Mouse (Mus musculus) liver, embryonic 12.5 days (tissue): ENCODE results near the gene R3hdm4. TPM values are rescaled to one million over a fixed set of nuclear protein-coding genes. Genes with fewer than 3 reads are reported as not detected.
A peak's percentile ranks its signal among the peaks of the same experiment; 100 is the strongest.
"Not testable (repeated sequence)": the region's sequence is repeated elsewhere in the genome, so short reads cannot be mapped to it uniquely, and the experiment has no call there.

Source experiments
- ATAC-seq: fragments of 200-750 bp; cut with Nextera tagmentation; 2 replicates; pipeline ENCODE4 v1.8.0; 2017; ENCODE audit warnings: moderate number of reproducible peaks, mild to moderate bottlenecking, moderate library complexity
- H3K27ac ChIP-seq: fragments of 300-500 bp; sonication (generic); 2 replicates; pipeline ENCODE4 v1.5.1; 2016; ENCODE audit warnings: mild to moderate bottlenecking
- H3K27me3 ChIP-seq: fragments of 300-500 bp; sonication (generic); replicated peaks from 2 replicates; pipeline ENCODE4 v1.6.1; 2016; ENCODE audit warnings: mild to moderate bottlenecking, moderate library complexity
- H3K36me3 ChIP-seq: fragments of 300-500 bp; sonication (generic); 2 replicates; pipeline ENCODE4 v1.6.1; 2016; ENCODE audit warnings: mild to moderate bottlenecking, moderate library complexity
- H3K4me1 ChIP-seq: fragments of 300-500 bp; sonication (generic); 2 replicates; pipeline ENCODE4 v1.6.1; 2016
- H3K4me2 ChIP-seq: fragments of 300-500 bp; sonication (generic); 2 replicates; pipeline ENCODE4 v1.6.1; 2016; ENCODE audit warnings: mild to moderate bottlenecking, moderate library complexity
- H3K4me3 ChIP-seq: fragments of 300-500 bp; sonication (generic); 2 replicates; pipeline ENCODE4 v1.5.1; 2016; ENCODE audit warnings: mild to moderate bottlenecking, moderate library complexity
- H3K9ac ChIP-seq: fragments of 300-500 bp; sonication (generic); 2 replicates; pipeline ENCODE4 v1.6.1; 2016; ENCODE audit warnings: mild to moderate bottlenecking, moderate library complexity
- H3K9me3 ChIP-seq: fragments of 300-500 bp; sonication (generic); replicated peaks from 2 replicates; pipeline ENCODE4 v1.6.1; 2016; ENCODE audit warnings: mild to moderate bottlenecking, moderate library complexity
- WGBS: fragments of 180-500 bp; shearing (Covaris S2); methylation state at CpG from one replicate; pipeline ENCODE4 v1.1.7; 2016; ENCODE audit not compliant: insufficient replicate concordance; 5-methylcytosine and 5-hydroxymethylcytosine counted together
- polyA plus RNA-seq: library from polyadenylated mRNA; unstranded; fragments of >200 nt; fragmentation: Nextera tagmentation; extraction: Ambion mirVana; gene quantifications from 2 replicates; pipeline ENCODE4 v1.2.1, GENCODE M21; 2016

R3hdm4 gene
- polyA plus RNA-seq, 1 experiment from 2014 or later: 67.5 TPM

DNA sequence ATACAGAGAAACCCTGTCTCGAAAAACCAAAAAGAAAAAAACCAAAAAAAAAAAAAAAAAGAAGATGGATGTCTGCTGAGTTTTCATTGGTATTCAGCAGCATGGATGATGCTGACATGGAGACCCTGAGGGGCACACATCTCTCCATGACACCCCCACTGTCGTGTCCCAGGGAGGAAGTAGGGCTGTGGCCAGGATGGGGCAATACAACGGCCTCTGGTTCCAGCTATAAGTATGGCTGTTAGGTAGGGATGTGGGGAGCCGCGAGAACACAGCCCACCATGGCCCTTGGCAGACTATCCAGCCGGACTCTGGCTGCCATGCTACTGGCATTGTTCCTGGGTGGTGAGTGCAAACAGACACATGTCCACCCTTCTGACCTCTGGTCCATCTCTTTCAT, 35.0 kb downstream of the R3hdm4 start, which contains the start of gene Elane:
TSS of gene Elane (plus strand) at position 194 of the 400 bp plus-strand sequence.
- ATAC-seq: no peak
- Histone ChIP-seq H3K27me3 (peaks cover 23% of the 10 kb centered on the region; the same call in 1 of the 2 replicates), H3K4me1 (peaks cover 29% of the 10 kb centered on the region), H3K4me3 (no peak within 1 kb of the TSS), H3K9ac (no peak within 1 kb of the TSS), H3K4me2 (no peak within 1 kb of the TSS), H3K27ac (no peak within 1 kb of the TSS), H3K9me3 (no peaks in the 10 kb centered on the region), H3K36me3 (no peaks in the 10 kb centered on the region)
- 57% methylated on average over 6 of the region's 6 CpGs for WGBS

DNA sequence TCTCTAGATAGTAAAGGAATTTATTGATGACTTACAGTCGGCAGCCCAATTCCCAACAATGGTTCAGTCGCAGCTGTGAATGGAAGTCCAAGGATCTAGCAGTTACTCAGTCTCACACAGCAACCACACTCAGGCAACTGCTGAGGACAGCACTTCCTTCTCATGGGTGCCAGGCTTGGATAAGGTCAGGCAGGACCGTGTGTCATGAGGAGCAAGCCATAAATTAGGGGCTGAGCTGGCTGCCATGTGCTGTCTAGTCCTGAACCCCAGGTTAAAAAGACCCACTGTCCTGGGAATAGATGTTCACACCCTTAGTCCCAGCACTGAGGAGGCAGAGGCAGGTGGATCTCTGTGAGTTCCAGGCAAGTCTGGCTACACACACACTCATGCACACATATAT, 36.1 kb downstream of the R3hdm4 start:
- Histone ChIP-seq H3K4me1 (peaks cover 40% of the 10 kb centered on the region), H3K27me3 (peaks cover 19% of the 10 kb centered on the region; the same call in 1 of the 2 replicates)
- not testable (repeated sequence) for H3K4me3 ChIP-seq, H3K9me3 ChIP-seq, H3K27ac ChIP-seq, ATAC-seq, H3K9ac ChIP-seq, H3K4me2 ChIP-seq, H3K36me3 ChIP-seq
- 48% methylated on average over 3 of the region's 3 CpGs for WGBS

DNA sequence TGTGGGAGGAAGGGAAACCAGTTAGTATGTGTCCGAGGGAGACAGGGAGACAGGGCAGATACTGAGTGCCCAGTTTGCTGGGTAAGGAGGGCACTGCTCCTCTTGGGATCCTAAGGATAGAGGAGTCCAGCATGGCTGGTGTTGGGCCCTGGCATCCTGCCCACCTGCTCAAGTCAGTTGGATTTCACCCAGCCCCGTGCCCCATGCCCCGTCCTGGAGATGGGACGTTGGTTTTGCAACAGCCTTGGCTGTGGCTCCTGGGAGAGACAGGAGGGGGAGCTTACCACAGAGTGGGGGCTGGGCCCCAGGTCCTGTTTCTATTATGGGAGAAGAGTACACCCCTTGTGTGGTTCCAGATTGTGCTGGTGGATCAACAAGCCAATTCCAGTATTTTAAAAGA, 36.6 kb downstream of the R3hdm4 start:
- no peak overlapping the region for H3K27ac ChIP-seq
- H3K9me3 ChIP-seq: no peaks in the 10 kb centered on the region
- no peak for ATAC-seq
- no peak overlapping the region for H3K9ac ChIP-seq
- H3K36me3 ChIP-seq: no peaks in the 10 kb centered on the region
- no peak overlapping the region for H3K4me3 ChIP-seq
- peaks cover 19% of the 10 kb centered on the region for H3K27me3 ChIP-seq
- WGBS: 37% methylated on average over 4 of the region's 4 CpGs
- H3K4me2 ChIP-seq: no peak overlapping the region
- H3K4me1 ChIP-seq: peaks cover 44% of the 10 kb centered on the region

DNA sequence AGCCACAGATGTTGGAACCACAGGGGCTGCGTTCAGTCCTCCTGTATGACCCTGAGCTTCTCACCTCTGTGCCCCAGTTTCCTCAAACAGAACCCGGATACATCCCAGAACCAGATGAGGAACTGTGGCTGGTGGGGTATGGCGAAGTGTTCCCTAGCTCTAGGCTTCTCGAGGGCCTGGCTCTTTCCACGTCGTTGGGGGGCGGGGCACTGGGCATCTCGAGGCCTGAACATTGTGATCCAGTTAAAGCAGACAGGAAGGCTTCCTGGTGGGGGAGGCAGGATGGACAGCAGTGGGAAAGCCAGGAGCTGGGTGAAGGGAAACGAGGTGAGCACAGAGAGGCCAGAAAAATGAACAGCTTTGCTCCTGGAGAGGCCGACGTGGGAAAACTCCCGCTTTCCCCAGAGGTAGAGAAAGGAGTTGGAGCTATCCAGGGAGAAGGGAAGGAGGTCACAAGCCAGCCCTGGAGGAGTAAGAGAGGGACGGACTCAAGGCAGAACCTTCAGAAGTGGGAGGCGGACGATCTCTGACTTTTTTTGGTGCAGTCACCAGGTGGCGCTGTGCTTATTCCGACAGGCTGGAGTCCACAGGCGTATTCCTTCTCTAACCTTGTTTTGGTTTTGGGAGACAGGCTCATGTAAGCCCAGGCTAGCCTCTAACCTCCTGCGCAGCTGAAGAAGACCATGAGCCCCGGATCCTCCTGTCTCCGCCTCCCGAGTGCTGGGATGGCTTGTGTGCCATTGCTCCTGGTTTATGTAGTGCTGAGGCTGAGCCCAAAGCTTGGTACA, 37.5 kb downstream of the R3hdm4 start:
- 15% methylated on average over 22 of the region's 22 CpGs for WGBS

DNA sequence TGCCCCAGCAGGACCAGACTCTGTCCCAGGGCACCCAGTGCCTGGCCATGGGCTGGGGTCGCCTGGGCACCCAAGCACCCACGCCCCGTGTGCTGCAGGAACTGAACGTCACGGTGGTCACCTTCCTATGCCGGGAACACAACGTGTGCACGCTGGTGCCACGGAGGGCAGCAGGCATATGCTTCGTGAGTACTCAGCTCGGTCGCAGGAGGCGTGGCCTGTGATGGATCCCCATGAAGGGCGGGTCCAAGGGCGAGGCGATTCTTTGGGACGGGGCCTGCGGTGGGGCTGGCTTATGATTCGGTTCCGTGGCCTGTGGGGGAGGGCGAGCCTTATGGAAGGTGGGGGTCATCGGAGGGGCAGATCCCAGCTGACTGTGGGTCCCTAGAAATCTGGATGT, 39.0 kb downstream of the R3hdm4 start:
- Histone ChIP-seq H3K27me3 (peaks cover 21% of the 10 kb centered on the region), H3K4me1 (peaks cover 65% of the 10 kb centered on the region), H3K4me3 (peak overlapping the region; percentile 38), H3K4me2 (peak overlapping the region; percentile 68), H3K9me3 (no peaks in the 10 kb centered on the region), H3K9ac (peak overlapping the region; percentile 55), H3K36me3 (no peaks in the 10 kb centered on the region), H3K27ac (0 out of 2 replicates have a peak overlapping the region, but pooled peaks have one; percentile 32)
- ATAC-seq: peak; percentile 61
- 3% methylated on average over 22 of the region's 22 CpGs for WGBS

More for the DNA sequence above, 37.5 kb downstream of the R3hdm4 start:
- peaks cover 50% of the 10 kb centered on the region for H3K4me1 ChIP-seq
- H3K9ac ChIP-seq: no peak overlapping the region
- peaks cover 21% of the 10 kb centered on the region for H3K27me3 ChIP-seq
- peak overlapping the region; percentile 25; the same call in 1 of the 2 replicates for H3K4me2 ChIP-seq
- no peak overlapping the region for H3K27ac ChIP-seq
- no peak for ATAC-seq
- H3K9me3 ChIP-seq: no peaks in the 10 kb centered on the region
- no peaks in the 10 kb centered on the region for H3K36me3 ChIP-seq
- no peak overlapping the region for H3K4me3 ChIP-seq

DNA sequence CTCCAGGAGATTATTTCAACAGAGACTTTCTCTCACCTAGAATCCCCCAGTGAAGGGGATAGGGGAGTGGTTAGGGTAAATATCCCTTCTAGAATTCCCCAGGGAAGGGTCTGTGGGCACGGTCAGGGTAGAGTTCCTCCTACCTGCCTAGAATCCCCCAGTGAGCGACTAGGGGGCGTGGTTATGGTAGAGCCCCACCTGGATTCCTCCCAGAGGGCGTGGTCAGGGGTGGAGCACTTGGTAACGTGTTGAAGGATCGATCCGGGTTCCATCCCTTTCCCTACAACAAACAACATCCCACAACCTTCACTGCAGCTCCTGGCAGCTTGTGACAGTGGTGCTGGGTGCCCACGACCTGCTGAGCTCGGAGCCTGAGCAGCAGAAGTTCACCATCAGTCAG, 40.3 kb downstream of the R3hdm4 start:
- Histone ChIP-seq H3K9me3 (no peaks in the 10 kb centered on the region), H3K36me3 (no peaks in the 10 kb centered on the region), H3K4me1 (peaks cover 68% of the 10 kb centered on the region), H3K27me3 (peaks cover 22% of the 10 kb centered on the region), H3K4me2 (peak overlapping the region; percentile 68), H3K27ac (peak overlapping the region; percentile 45; the same call in 1 of the 2 replicates), H3K9ac (no peak overlapping the region), H3K4me3 (peak overlapping the region; percentile 38)
- 12% methylated on average over 9 of the region's 9 CpGs for WGBS
- 0 out of 2 replicates have a peak, but pooled peaks have one; percentile 28 for ATAC-seq

DNA sequence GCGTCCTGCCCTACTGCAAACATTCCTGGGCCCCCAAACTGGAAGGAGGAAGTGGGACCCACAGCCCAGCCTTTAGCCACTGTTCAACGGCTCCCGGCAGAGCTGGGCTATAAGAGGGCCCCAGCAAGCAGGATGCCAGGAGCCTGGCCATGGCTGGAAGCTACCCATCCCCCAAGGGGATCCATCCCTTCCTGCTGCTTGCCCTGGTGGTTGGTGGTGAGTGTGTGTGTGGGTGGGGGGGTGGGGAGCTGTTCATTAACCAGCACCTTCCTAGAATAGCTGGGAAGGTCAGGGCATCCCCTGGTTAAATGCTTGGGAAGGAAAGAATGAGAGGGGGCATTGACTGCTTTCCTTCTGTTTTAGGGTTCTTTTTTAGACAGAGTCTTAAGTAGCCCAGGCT, 41.5 kb downstream of the R3hdm4 start:
- Histone ChIP-seq H3K9ac (no peak overlapping the region), H3K9me3 (no peaks in the 10 kb centered on the region)

DNA sequence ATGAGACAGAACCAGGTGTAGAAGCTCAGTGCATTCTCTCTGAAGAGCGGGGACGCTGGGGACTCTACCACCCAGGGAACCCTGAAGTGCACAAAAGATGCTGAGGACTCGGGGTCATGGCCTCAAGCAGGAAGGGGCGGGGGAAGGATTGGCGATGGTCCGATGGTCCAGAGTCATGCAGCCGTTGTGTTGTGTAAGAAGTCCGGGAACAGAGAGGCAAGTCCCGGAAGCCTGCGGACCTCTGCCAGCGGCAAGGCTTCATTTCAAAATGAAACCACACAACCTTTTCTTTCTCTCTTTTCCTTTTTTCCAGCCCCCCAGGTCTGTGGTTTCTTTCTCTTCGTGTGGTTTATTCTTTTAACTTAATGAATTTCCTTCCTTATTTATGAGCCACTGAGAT, 43.3 kb downstream of the R3hdm4 start:
- 17% methylated on average over 12 of the region's 12 CpGs for WGBS
- H3K9me3 ChIP-seq: no peaks in the 10 kb centered on the region
- ATAC-seq: no peak
- no peak overlapping the region for H3K4me3 ChIP-seq
- H3K36me3 ChIP-seq: no peaks in the 10 kb centered on the region
- H3K4me1 ChIP-seq: peaks cover 74% of the 10 kb centered on the region
- H3K9ac ChIP-seq: no peak overlapping the region
- H3K4me2 ChIP-seq: peak overlapping the region; percentile 34
- H3K27me3 ChIP-seq: peaks cover 42% of the 10 kb centered on the region
- peak overlapping the region; percentile 38; the same call in 1 of the 2 replicates for H3K27ac ChIP-seq

More for the DNA sequence above, 41.5 kb downstream of the R3hdm4 start:
- 27% methylated on average over 3 of the region's 3 CpGs for WGBS
- Histone ChIP-seq H3K4me1 (peaks cover 70% of the 10 kb centered on the region), H3K27ac (0 out of 2 replicates have a peak overlapping the region, but pooled peaks have one; percentile 2), H3K36me3 (no peaks in the 10 kb centered on the region), H3K4me2 (peak overlapping the region; percentile 68; the same call in 1 of the 2 replicates), H3K4me3 (no peak overlapping the region), H3K27me3 (peaks cover 34% of the 10 kb centered on the region)
- ATAC-seq: no peak; the same call in 1 of the 2 replicates

DNA sequence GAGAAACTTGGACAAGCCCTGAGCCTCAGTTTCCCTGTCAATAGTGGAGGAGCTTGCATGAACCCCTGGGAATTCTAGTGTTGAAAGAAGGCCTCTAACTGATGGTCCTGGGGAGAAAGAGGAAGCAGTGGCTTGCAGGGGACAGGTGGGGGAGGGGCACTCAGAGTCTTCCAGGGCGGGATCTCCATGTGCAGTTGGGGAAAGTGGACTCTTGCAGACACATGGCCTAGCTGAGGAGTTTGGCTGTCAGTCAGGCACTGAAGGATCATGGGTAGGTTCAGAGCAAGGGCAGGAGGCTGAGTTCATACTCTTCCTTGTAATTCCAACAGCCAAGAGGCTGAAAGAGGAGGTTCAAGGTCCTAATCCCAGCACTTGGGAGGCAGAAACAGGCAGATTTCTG, 43.8 kb downstream of the R3hdm4 start:
- Histone ChIP-seq H3K4me1 (peaks cover 68% of the 10 kb centered on the region), H3K36me3 (no peaks in the 10 kb centered on the region), H3K9me3 (no peaks in the 10 kb centered on the region), H3K27ac (peak overlapping the region; percentile 38; the same call in 1 of the 2 replicates), H3K9ac (no peak overlapping the region), H3K27me3 (peaks cover 44% of the 10 kb centered on the region), H3K4me2 (0 out of 2 replicates have a peak overlapping the region, but pooled peaks have one; percentile 3), H3K4me3 (no peak overlapping the region)
- WGBS: 16% methylated on average over 1 of the region's 1 CpGs
- ATAC-seq: no peak

DNA sequence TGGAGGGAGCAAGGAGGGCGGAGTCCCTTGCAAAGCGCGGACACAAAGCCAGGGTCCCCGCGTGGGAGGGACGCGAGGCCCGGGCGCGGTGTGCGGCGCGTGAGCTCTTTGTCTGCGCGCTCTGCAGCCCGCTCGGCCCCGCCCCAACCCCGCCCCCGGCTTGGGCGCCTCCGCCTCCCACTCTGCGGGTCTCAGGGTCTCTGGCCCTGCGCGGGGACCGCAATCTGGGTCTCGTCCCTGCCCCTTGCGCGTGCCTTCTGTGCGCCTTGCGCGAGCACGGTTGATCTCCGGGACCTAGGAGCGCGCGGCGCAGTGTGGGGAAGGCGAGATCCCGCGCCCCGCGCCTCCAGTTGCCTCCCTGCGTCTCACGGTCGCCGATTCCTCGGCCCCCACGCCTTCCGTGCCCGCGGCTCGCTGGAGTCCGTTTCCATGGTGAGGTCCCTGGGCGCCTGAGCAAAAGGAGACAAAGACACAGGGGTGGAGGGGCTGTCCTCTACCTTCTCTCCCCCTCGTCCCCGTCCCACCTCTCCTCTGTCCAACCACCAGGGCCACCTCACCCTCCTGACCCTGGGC, 46.6 kb downstream of the R3hdm4 start, which contains the start of the genes Prtn3 and Plppr3:
TSS of gene Prtn3 (plus strand) at position 187 of the 573 bp plus-strand sequence.
TSS of gene Plppr3 (minus strand) at position 345 of the 573 bp plus-strand sequence.
- H3K4me1 ChIP-seq: peaks cover 41% of the 10 kb centered on the region
- H3K9ac ChIP-seq: peak within 1 kb of the TSS; percentile 58
- H3K27ac ChIP-seq: 0 out of 2 replicates have a peak within 1 kb of the TSS, but pooled peaks have one; percentile 2
- H3K4me2 ChIP-seq: peak within 1 kb of the TSS; percentile 81
- H3K36me3 ChIP-seq: no peaks in the 10 kb centered on the region
- H3K27me3 ChIP-seq: peaks cover 48% of the 10 kb centered on the region
- no peaks in the 10 kb centered on the region for H3K9me3 ChIP-seq
- ATAC-seq: 0 out of 2 replicates have a peak, but pooled peaks have one; percentile 5
- WGBS: 2% methylated on average over 54 of the region's 57 CpGs
- H3K4me3 ChIP-seq: peak within 1 kb of the TSS; percentile 56

DNA sequence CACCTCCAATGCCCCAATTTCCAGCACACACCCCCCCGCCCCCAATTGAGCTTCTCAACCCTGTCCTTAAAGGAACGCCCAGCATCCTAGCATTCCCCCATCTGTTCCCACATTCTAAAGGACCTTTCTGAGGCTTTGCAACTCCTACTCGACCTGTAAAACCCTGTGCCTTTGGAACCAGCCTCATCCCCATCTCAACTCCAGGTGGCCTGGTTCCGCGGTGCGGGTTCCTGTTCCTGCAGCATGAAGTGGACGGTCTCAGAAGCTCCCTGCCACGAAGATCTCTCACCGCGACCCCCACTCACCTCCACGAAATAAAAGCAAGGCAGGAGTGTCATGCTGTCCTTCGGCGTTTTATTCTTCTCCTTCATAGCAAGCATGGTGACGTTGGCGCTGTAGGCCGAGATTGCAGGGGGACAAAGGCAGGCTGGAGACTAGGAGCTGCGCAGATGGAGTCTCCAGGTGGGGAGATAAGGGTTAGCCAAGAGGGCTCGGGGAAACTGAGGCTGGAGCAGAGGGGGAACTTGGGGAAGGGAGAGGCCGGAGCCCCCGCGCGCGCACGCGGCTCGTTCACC, 47.2 kb downstream of the R3hdm4 start:
- Histone ChIP-seq H3K4me2 (peak overlapping the region; percentile 81), H3K9me3 (no peaks in the 10 kb centered on the region), H3K4me1 (peaks cover 38% of the 10 kb centered on the region), H3K4me3 (peak overlapping the region; percentile 56), H3K27ac (0 out of 2 replicates have a peak overlapping the region, but pooled peaks have one; percentile 2), H3K9ac (peak overlapping the region; percentile 58), H3K36me3 (no peaks in the 10 kb centered on the region), H3K27me3 (peaks cover 46% of the 10 kb centered on the region)
- 3% methylated on average over 26 of the region's 26 CpGs for WGBS
- ATAC-seq: no peak
